Mouse (Mus musculus): ENCODE measurements around the gene Trap1. TPM values are rescaled to one million over a fixed set of nuclear protein-coding genes. Genes with fewer than 3 reads are reported as not detected.

Trap1 gene
- polyA plus RNA-seq, 1 experiment from 2014 or later = 46.7 TPM

DNA sequence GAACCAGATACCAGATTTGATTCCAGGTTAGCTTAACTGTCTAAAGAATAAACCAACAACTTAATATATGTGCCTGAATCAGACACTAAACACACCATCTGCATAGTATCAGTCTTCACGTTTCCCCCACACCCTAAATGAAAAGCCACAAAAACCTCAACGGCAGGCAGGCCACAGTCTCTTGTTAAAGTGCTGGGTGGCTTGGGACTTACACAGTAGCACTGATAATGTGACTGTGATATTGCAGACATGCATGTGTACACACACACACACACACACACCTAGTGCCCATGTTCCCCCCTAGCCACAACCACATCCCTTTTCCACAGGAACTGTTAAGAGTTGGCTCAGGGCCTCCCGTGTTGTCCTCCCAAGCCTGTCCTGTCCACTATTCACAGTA is 2.8 kb downstream of the Trap1 start:
- DNase-seq (ENCODE audit: low spot score) = no peak
- TF ChIP-seq EP300 (optimal IDR thresholded peaks at IDR 0.05) (no peak), CTCF (IDR thresholded peaks at IDR 0.05; ENCODE audit: low read depth) (no peak)
- no peak overlapping the region for H3K4me3 ChIP-seq (ENCODE audit: low read depth, low read length)
- H3K4me2 ChIP-seq (replicated peaks; ENCODE audit: low read depth) = no peak overlapping the region
- no peaks in the 10 kb centered on the region for H3K27me3 ChIP-seq (ENCODE audit: control insufficient read depth, insufficient read depth, low read length)
- no peaks in the 10 kb centered on the region for H3K4me1 ChIP-seq (replicated peaks; ENCODE audit: control insufficient read depth, insufficient read depth)
- no peaks in the 10 kb centered on the region for H3K9me3 ChIP-seq (ENCODE audit: control insufficient read depth, low read length)
- H3K27ac ChIP-seq (replicated peaks) = no peak overlapping the region
- WGBS = 71% methylated on average over 3 of the region's 3 CpGs
- H3K9ac ChIP-seq (ENCODE audit: low read length) = no peak overlapping the region
- ATAC-seq (ENCODE audit: low FRiP score, low TSS enrichment) = no peak
- H3K36me3 ChIP-seq (ENCODE audit: control insufficient read depth, insufficient read depth, low read length) = no peaks in the 10 kb centered on the region

DNA sequence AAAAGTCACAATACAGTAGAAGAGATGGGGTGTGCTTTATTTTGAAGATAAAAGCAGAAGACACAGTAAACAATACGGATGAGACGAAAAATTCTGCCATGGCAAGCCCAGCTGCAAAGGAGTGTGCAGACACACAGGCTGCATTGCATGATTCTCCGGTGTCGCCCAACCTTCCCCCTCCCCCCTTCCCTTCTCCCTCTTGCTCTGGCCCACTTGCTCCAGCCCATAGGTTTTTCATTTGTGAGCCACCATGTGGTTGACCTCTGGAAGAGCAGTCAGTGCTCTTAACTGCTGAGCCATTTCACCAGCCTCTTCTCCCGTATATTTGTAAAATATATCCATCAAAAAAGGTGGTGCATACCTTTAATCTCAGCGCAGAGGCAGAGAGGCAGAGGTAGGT is 3.3 kb downstream of the Trap1 start:
- H3K4me2 ChIP-seq (replicated peaks; ENCODE audit: low read depth) = no peak overlapping the region
- DNase-seq (ENCODE audit: low spot score) (no peak), ATAC-seq (ENCODE audit: low FRiP score, low TSS enrichment) (no peak)
- no peaks in the 10 kb centered on the region for H3K4me1 ChIP-seq (replicated peaks; ENCODE audit: control insufficient read depth, insufficient read depth)
- WGBS = 61% methylated on average over 6 of the region's 6 CpGs
- H3K4me3 ChIP-seq (ENCODE audit: low read depth, low read length) = no peak overlapping the region
- H3K9me3 ChIP-seq (ENCODE audit: control insufficient read depth, low read length) = no peaks in the 10 kb centered on the region
- no peaks in the 10 kb centered on the region for H3K27me3 ChIP-seq (ENCODE audit: control insufficient read depth, insufficient read depth, low read length)
- H3K9ac ChIP-seq (ENCODE audit: low read length) = no peak overlapping the region
- TF ChIP-seq EP300 (optimal IDR thresholded peaks at IDR 0.05) = no peak
- TF ChIP-seq CTCF (IDR thresholded peaks at IDR 0.05; ENCODE audit: low read depth) = peak; percentile 40
- no peaks in the 10 kb centered on the region for H3K36me3 ChIP-seq (ENCODE audit: control insufficient read depth, insufficient read depth, low read length)
- no peak overlapping the region for H3K27ac ChIP-seq (replicated peaks)

DNA sequence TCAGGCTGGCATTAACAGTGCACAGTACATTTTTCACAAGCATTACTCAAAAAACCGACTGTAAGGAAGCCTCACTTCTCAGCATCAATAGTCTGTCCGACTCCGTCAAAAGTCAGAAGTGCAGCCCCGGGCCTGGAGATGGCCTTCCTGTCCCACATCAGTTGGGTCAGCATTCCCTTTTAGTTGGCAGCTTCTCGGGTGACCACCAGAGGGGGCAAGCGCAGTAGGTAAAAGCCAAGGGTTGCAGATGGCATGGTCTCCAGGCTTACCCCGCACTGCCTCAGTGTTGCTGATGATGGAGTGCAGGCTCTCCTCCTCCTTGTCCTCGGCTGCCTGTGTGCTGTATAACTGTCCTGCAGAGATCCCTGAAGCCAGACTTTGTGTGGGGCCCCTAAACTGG is 9.0 kb downstream of the Trap1 start:
- peak; percentile 64; the same call in 1 of the 2 replicates for ATAC-seq (ENCODE audit: low FRiP score, low TSS enrichment)
- WGBS = 49% methylated on average over 8 of the region's 8 CpGs
- no peak overlapping the region for H3K4me2 ChIP-seq (replicated peaks; ENCODE audit: low read depth)

DNA sequence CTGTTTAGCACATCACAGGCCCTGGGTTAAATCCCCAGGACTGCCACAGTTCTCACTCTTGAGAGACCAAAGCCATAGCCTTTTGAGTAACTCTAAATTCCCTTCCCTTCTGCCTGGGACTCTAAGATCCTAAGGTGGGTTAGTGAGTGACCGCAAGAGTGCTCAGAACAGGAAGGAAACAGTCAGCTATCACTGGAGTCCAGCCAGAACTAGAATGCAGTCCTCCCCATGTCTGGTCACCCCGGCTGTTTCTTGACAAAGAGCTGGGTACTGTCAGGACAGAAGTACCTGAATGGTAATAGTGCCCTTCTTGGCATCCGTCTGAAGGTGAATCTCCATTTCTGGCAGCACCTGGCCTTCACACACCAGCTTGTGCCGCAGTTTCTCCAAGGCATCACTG is 12.7 kb downstream of the Trap1 start:
- no peaks in the 10 kb centered on the region for H3K4me1 ChIP-seq (replicated peaks; ENCODE audit: control insufficient read depth, insufficient read depth)
- ATAC-seq (ENCODE audit: low FRiP score, low TSS enrichment) (no peak), DNase-seq (ENCODE audit: low spot score) (no peak)
- H3K4me3 ChIP-seq (ENCODE audit: low read depth, low read length) = no peak overlapping the region
- H3K9me3 ChIP-seq (ENCODE audit: control insufficient read depth, low read length) = no peaks in the 10 kb centered on the region
- WGBS = 93% methylated on average over 4 of the region's 4 CpGs
- no peak overlapping the region for H3K4me2 ChIP-seq (replicated peaks; ENCODE audit: low read depth)
- H3K9ac ChIP-seq (ENCODE audit: low read length) = no peak overlapping the region
- H3K36me3 ChIP-seq (ENCODE audit: control insufficient read depth, insufficient read depth, low read length) = peaks cover 27% of the 10 kb centered on the region
- H3K27ac ChIP-seq (replicated peaks) = no peak overlapping the region
- no peaks in the 10 kb centered on the region for H3K27me3 ChIP-seq (ENCODE audit: control insufficient read depth, insufficient read depth, low read length)
- TF ChIP-seq CTCF (IDR thresholded peaks at IDR 0.05; ENCODE audit: low read depth) (no peak), EP300 (optimal IDR thresholded peaks at IDR 0.05) (no peak)

More for the DNA sequence above, 9.0 kb downstream of the Trap1 start:
- H3K36me3 ChIP-seq (ENCODE audit: control insufficient read depth, insufficient read depth, low read length) = peaks cover 20% of the 10 kb centered on the region
- no peaks in the 10 kb centered on the region for H3K9me3 ChIP-seq (ENCODE audit: control insufficient read depth, low read length)
- H3K27ac ChIP-seq (replicated peaks) = no peak overlapping the region
- H3K4me1 ChIP-seq (replicated peaks; ENCODE audit: control insufficient read depth, insufficient read depth) = no peaks in the 10 kb centered on the region
- H3K9ac ChIP-seq (ENCODE audit: low read length) = no peak overlapping the region
- TF ChIP-seq EP300 (optimal IDR thresholded peaks at IDR 0.05) (no peak), CTCF (IDR thresholded peaks at IDR 0.05; ENCODE audit: low read depth) (peak; percentile 85)
- DNase-seq (ENCODE audit: low spot score) = peak; percentile 71
- no peak overlapping the region for H3K4me3 ChIP-seq (ENCODE audit: low read depth, low read length)
- H3K27me3 ChIP-seq (ENCODE audit: control insufficient read depth, insufficient read depth, low read length) = no peaks in the 10 kb centered on the region

DNA sequence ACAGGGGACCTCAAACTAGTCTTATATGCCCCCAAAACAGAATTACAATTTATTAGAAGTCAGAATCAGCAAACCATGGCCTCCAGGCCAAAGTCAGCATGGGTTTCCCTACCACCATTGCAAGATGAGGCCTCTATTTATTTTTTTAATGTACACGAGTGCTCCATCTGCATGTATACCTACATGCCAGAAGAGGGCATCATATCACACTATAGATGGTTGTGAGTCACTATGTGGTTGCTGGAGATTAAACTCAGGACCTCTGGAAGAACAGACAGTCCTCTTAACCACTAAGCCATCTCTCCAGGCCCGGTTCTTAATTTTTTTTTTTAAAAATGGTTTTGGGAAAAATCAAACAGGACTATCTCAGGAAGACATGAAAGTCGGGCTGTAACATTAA is 23.8 kb downstream of the Trap1 start:
- Histone ChIP-seq H3K4me2 (replicated peaks; ENCODE audit: low read depth) (no peak overlapping the region), H3K27ac (replicated peaks) (no peak overlapping the region), H3K36me3 (ENCODE audit: control insufficient read depth, insufficient read depth, low read length) (peaks cover 29% of the 10 kb centered on the region), H3K4me3 (ENCODE audit: low read depth, low read length) (no peak overlapping the region), H3K9me3 (ENCODE audit: control insufficient read depth, low read length) (no peaks in the 10 kb centered on the region), H3K27me3 (ENCODE audit: control insufficient read depth, insufficient read depth, low read length) (no peaks in the 10 kb centered on the region), H3K9ac (ENCODE audit: low read length) (no peak overlapping the region), H3K4me1 (replicated peaks; ENCODE audit: control insufficient read depth, insufficient read depth) (no peaks in the 10 kb centered on the region)
- TF ChIP-seq EP300 (optimal IDR thresholded peaks at IDR 0.05) = no peak
- 0 out of 2 replicates have a peak, but pooled peaks have one; percentile 20 for TF ChIP-seq CTCF (IDR thresholded peaks at IDR 0.05; ENCODE audit: low read depth)
- 82% methylated on average over 3 of the region's 3 CpGs for WGBS
- ATAC-seq (ENCODE audit: low FRiP score, low TSS enrichment) (no peak), DNase-seq (ENCODE audit: low spot score) (no peak)

DNA sequence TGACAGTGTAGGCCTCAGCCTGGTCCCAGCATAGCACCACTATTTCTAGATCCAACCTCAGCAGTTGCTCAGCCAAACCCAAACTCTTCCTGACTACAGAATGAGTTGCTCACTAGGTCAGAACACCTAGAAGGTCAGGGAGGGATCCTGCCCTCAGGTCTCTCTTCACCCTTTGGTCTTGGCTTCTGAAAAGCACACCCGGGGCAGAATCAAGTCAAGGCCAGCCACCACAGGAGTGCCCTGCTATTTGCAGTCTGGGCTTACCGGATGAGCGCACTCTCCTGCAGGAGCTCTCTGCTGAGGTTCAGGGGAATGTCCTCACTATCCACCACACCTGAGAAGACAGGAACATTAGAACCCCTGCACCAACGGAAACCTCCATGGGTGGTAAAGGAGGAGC is 25.0 kb downstream of the Trap1 start:
- H3K4me3 ChIP-seq (ENCODE audit: low read depth, low read length) = no peak overlapping the region
- H3K4me1 ChIP-seq (replicated peaks; ENCODE audit: control insufficient read depth, insufficient read depth) = no peaks in the 10 kb centered on the region
- peaks cover 23% of the 10 kb centered on the region for H3K36me3 ChIP-seq (ENCODE audit: control insufficient read depth, insufficient read depth, low read length)
- no peak for TF ChIP-seq EP300 (optimal IDR thresholded peaks at IDR 0.05)
- H3K9me3 ChIP-seq (ENCODE audit: control insufficient read depth, low read length) = no peaks in the 10 kb centered on the region
- no peaks in the 10 kb centered on the region for H3K27me3 ChIP-seq (ENCODE audit: control insufficient read depth, insufficient read depth, low read length)
- H3K4me2 ChIP-seq (replicated peaks; ENCODE audit: low read depth) = no peak overlapping the region
- WGBS = 93% methylated on average over 4 of the region's 4 CpGs
- H3K27ac ChIP-seq (replicated peaks) = no peak overlapping the region
- ATAC-seq (ENCODE audit: low FRiP score, low TSS enrichment) = no peak
- no peak overlapping the region for H3K9ac ChIP-seq (ENCODE audit: low read length)
- DNase-seq (ENCODE audit: low spot score) = no peak

Measured in stomach, postnatal 0 days (tissue).